Mouse (Mus musculus) adrenal gland, postnatal 4 days (tissue): Measurements from ENCODE around the gene Capn8. TPM values are rescaled to one million over a fixed set of nuclear protein-coding genes. Genes with fewer than 3 reads are reported as not detected.
A peak's percentile ranks its signal among the peaks of the same experiment; 100 is the strongest.
"Not testable (repeated sequence)": the region's sequence is repeated elsewhere in the genome, so short reads cannot be mapped to it uniquely, and the experiment has no call there.

Experiments used
- DNase-seq, 2 experiments: peaks; one replicate each; pipeline ENCODE4 v3.0.0; 2021 to 2022; ENCODE audit warnings: low spot score in 2 of 2, mixed read lengths in 2 of 2
- total RNA-seq, 2 experiments: library from RNA; stranded (reverse); gene quantifications; 2 replicates each; pipeline ENCODE4 v1.2.3; 2021

Gene Capn8
- total RNA-seq, 2 experiments from 2014 or later: 0.11 TPM; not detected in 1

DNA sequence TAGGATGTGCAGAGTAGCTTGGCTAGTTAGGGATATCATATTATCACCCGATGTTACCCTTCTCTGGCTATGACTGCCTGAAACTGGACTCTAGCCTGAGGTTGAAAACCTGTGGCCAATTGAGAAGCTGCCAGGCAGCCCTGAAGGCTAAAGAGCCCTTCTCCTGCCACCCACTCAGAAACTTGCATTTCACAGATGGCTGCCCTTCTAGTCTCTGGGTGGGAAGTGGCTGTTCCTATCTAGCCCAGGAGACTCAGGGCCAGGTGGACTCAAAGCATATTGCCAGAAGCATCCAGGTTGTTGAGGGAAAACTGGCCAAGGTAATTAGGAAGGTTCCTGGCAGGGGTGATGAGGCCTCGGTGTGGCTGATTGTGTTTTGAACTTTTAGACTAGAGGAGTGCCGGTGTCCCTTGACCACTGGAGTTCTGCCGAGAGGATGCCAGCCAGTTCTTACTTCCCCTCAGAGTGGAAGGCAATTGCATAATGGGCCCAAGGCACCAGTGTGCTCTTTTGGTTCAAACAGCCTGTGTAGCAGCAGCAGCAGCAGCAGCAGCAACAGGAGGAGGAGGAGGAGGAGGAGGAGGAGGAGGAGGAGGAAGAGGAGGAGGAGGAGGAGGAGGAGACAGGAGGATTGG lies 45.0 kb downstream of the Capn8 start:
- DNase-seq: no peak

DNA sequence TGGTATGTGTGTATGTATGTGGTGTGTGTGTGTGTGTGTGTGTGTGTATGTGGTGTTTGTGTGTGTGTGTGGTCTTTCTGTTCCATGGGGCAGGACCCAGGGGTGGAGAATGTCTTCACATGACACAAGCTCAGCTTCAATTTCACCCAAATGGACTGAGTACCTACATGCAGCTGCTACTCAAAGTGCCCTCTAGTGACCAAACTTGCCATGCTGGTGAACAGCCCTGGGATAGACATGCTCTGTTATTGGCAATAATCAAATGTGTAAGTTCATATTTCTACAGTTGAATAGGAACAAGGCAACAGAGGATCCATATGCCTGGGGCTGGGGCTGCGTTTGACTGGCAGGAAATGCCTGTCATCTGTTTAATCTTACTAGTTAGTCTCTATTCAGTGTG lies 50.7 kb downstream of the Capn8 start:
- DNase-seq: no peak

DNA sequence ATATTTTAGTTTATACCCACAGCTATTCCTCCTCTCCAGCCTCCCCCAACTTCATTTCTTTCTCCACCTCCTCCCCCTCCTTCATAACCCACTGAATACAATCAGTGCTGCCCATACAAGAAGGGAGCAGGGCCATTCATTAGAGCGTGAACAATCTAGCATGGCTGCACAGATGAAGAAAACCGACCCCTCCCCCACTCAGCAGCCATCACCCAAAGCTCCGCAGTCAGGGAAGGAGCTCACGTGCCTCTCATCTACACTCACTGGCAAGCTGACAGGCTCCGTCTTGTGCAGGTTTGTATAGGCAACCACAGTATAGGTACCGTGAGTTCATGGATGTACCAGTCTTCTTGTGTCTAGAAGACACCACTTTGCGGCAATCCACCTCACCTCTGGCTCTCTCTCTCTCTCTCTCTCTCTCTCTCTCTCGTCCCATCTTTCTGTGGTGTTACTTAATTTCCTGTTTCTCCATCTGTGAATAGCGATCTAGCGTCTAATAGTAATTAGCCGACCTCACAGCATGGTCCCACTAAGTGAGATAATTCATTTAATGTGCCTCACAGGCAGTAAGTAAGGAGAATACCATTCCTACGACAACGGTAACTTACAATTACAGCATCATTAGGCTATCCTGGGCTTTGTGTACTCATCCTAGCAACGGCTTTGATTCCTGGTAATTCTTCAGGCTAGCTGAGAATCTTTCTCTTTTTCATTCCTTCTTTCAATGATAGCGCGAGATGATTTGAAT lies 53.6 kb downstream of the Capn8 start:
- no peak for DNase-seq

DNA sequence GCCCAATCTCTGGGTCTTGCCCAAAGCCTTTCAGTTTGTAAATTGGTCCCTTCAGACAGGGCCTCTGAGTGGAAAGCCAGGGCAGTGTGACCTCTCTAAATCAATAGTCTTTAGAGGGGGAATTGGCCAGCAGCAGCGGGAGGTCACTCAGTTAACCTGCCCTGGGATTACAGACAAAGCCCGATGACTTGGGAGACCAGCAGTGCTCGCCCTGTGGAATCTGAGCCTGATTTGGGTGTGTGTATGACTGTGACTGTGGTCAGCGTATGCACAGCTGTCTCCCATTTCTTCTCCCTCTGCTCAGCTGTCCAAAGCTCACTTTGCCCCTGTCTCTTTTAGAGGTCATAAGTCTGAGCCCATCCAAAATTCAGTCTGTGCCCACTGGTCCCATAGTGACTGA lies 55.7 kb downstream of the Capn8 start:
- DNase-seq: no peak

DNA sequence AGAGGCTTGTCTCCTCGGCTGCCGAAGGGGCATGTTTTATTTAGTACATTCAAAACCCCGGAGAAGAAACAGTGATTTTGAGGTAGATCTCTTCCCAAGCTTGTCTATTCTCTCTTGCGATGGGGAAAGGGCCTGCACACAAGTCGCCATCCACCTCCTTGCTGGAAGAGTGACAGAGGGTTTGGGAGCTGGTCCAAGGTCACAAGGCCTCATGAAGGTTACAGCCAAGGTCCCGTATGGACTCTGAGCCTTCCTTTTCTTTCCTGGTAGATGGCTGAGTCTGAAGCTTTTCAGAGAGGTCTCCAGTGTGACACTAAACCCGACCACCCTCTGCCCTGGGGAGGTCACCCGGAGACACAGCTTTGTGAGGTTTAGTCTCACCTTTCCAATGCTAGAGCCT lies 56.4 kb downstream of the Capn8 start:
- no peak for DNase-seq

DNA sequence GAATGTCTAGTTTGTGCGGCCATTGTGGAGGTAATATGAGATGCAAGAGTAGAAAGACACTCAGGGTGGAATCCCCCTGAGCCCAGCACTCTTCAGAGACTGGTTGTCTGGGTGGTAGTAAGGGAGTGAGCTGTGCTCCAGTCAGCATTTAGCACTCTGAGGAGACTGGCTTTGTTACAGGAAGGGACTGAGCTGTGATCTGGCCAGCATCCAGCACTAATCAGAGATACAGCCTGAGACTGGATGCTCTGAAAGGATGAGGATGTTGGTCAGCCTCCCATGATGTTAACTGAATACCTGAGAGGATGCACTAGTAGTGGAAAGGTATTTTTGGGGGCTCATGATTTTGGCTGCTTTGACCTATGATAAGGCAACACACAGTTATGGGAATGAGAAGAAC lies 61.4 kb downstream of the Capn8 start:
- DNase-seq: no peak

DNA sequence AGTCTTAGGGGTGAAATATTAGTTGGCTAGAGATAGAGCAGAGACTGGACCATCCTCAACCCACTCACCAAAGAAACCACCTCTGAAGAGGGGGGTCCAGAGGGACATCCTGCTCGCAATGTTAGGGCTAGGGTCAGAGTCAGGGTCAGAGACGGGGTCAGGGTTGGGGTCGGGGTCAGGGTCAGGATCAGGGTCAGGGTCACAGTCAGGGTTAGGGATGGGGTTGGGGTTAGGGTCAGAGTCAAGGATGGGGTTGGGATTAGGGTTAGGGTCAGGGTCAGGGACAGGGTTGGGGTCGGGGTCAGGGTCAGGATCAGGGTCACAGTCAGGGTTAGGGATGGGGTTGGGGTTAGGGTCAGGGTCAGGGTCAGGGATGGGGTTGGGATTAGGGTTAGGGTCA lies 64.4 kb downstream of the Capn8 start:
- DNase-seq: no peak

DNA sequence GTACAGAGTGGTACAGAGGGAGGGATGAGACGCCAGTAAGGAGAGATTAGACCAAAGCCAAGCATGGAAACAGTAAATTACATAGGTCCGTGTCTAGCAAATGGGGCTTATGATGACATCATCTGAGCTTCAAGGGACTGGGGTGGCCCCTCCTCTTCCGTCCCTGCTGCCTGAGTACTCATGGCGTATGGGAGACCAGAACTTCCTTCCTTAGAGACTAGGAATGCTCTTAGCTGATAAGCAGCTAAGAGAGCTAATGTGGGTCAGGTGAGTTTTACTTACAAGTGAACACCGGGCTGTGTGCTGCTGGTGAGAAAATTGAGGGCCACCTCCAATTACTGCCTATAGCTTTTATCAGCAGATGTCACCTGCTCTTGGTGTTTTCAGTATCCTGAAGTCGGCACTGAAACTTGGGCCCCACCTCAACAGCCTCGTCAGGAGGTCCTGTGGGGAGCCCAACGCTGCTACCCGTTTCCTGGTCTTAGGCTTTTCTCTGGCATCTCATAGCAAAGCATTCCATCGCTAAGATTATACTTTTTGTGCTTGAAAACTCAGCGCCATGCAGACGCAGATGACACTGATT lies 69.0 kb downstream of the Capn8 start:
- DNase-seq: no peak

DNA sequence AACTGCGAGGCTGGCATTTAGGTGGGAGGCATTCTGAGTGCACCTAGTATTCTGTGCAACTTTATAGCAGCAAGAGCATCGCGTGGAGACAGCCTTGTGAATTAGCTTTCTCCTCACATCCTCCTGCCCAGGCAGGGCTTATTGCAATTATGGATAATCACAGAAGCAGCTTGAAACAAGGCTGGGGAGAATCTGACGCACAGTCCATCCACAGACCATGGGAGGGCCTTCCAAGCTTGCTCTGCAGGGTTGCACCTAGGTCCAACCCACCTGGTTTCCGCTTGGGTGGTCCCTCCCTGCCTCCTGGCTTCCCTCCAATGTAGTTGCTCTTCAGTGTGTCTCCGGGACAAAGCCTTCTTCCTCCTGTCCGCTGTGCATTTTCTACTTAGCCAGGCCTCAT lies 74.2 kb downstream of the Capn8 start:
- no peak for DNase-seq

DNA sequence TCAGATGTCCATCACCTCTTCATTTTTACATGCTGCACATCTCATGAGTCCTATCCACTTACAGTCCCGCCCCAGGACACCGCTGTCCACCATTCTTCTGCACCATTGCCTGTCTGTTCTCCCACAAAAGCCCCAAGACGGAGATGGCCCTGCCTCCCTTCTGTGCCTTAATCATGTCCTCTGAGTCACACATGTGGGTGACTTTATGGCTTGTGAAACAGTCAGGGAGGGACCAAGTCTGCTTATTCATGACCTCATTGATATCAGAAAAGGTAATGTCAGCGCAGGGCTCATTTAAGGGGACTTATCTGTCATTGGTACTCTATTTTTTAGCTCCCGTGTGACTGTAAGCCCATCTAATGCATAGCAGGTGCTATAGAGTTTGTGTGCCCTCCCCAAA lies 74.6 kb downstream of the Capn8 start:
- DNase-seq: no peak

DNA sequence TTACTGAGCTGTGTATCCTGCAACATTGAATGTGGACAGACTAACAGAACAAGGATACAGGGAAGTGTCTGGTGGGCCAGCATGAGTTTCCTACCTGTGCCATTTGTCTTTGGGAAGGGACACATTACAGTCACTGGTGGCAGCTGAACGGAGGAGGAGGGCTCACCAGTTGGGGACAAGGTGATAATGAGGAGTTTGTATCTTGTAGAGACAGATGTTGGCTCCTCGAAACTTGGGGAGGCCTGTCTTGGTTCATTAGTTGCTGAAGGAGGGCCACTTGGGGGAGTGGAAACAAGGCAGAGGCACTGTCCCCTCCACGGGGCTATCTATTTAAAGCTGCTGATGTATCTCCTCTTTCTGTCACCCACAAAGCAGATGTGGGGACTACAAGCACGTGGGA lies 75.3 kb downstream of the Capn8 start:
- no peak for DNase-seq

DNA sequence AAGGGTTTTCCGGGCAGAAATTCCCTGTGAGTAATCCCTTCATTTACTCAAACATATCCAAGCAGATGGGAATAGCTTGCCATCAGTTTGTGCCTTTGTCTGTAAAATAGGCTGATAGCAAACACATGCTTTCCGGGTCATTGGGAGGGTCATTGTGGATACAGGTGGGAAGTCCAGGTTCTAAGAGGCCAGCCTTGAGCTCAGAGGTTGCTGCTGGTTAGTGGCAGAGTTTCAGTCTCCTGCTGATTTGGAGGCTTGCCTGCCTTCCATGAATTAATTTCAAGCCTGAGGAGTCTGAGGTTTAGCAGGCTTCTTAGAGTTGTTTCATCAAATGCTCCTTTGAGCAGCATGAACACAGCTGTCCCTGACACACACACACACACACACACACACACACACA lies 78.0 kb downstream of the Capn8 start:
- no peak for DNase-seq

DNA sequence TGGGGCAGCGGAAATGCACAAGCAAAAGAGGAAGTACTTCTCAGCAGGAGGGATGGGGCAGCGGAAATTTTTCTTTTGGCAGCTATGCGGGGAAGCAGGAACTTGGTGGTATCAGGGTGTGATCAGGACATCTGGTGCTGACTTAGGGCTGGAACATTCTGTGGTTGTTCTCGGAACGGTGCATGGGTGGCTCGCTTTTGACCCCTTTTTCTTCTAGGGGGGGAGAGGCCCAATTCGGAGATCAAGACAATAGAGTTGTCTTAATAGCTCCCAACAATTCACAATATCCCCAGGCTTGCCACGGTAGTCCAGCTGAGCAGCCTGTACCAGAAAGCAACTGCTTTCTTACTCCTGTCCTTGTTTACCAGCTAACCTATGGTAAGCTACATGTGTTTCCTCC lies 79.6 kb downstream of the Capn8 start:
- DNase-seq: not testable (repeated sequence)

DNA sequence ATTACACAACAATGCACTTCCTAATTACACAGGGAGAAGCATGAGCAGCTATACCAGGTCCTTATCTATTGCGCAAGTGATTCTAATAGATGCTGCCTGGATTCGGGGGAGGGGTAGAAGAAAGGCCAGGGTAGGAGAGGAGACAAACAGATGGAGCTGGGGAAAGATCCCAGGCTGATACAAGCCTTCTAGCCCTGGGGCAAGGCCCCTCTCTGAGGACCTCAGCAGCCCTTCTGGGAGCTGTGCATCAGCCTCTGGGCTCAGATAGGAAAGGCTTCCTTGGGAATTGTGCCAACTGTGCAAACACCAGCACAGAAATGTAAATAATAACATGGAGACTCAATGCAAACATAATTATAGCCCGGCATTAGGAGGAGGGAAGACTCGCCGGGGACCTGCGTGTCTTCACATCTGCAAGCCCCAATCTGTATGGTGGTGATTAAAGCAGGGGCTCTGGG lies 80.4 kb downstream of the Capn8 start:
- DNase-seq: no peak

DNA sequence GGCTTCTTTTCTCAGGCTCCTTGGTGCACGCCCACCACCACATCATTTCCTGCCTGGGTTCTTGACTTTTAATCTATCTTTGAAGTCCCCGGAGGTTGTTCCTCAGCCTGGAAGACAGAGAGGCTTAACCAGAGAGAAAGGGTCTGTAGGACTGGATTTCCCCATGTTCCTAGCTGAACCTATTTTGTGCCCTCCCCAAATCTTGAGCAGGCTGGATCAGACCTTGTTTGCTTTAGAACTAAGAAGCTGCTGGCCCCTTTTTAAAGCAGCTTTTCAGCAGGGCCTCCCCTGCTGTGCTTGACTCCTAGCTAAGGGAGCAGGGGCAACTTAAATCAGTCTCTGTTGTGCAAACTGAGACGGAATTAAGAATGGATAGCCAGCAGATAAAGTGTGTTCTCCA lies 82.0 kb downstream of the Capn8 start:
- DNase-seq: no peak

DNA sequence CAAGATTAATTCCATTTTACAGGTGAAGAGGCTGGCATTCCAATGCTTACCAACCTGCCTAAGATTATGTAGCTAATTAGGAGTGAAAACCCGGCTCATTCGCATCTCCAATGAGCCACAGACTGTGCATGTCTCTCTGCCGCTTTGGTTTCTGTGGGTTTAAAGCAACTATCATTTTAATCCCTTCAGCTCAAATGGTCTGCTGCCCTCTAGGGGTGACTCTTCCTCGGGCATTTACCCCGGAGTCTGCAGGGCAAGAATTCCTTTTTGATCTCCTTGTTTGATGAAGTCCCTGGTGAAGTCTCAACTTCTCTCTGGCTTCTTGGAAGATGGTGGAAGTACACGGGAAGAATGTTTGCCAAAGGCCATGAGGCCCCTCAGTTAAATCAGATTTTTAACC lies 93.0 kb downstream of the Capn8 start:
- DNase-seq: peak in 1 of 2 experiments; percentile 25

DNA sequence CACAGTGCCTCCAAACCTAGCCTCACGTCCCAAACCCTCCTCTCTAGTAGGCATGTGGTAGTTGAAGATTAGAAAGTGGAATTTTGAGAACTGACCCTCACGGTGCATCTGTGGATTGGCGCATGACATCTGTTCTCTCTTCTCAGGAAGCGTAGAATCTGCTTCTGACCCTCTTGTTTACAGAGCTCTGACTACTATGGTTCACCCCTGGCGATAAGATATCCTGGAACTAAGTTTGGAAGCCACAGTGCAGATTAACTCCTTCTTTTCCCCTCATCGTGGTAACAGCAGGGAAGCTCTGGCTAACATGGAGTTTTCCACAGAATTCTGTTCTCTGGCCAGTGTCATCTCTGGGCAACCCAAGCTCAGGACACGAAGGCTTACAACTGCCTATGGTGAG lies 95.6 kb downstream of the Capn8 start:
- no peak for DNase-seq

DNA sequence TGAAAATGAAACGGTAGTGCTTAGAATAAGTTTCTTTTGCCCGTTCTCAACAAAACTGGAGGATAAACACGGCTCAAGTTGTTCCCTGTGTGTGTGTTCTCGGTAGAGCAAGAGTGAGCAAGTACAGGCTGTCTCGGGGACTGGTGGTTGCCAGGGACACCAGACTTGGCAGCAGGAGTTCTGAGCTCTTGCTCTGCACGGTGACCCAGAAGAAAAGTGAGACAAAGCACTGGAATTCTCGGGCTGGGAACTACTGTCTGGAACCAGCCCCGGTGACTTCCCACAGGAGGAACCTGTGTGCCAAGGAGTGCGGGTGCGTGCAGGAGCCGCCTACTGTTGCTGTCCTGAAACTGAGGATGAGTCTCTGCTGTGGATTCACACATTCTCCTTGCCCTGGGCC lies 98.9 kb downstream of the Capn8 start:
- DNase-seq: no peak

DNA sequence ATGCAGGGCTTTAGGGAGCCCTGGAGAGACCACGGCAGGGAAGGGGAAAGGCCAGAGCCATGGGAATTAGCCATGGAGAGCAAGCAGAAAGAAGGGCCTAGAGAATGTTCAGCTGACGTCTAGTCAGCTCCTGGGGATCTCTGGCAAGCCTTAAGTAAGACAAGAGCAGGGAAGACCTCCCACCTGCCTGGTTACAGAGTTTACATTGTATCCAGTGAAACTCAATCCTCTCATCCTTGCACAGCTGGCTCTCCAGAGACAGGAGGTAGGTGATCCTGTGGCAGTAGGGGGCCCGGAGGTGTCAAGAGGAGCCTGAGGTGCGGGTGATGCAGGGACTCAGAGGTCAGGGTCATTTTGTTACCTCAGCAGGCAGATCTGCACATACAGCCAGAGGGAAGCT lies 100.0 kb downstream of the Capn8 start:
- DNase-seq: no peak

DNA sequence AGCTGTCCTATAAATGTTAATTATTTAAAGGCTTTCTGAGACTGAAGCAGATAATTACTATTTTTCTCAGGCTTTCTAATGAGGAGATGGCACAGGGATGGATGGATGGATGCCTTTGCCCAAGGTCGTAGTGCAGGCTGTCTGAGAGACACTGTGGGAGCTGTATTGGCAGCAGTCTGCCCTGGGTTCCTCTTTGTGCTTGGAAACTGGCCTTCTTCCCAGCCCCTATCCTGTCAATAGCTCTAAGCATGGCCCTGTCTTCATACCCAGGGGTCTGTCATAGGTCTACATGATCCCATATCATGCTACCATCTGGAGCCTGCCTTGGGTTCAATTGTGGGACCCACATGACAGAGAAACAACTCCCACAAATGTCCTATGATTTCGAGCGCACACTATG lies 102.5 kb downstream of the Capn8 start:
- no peak for DNase-seq

DNA sequence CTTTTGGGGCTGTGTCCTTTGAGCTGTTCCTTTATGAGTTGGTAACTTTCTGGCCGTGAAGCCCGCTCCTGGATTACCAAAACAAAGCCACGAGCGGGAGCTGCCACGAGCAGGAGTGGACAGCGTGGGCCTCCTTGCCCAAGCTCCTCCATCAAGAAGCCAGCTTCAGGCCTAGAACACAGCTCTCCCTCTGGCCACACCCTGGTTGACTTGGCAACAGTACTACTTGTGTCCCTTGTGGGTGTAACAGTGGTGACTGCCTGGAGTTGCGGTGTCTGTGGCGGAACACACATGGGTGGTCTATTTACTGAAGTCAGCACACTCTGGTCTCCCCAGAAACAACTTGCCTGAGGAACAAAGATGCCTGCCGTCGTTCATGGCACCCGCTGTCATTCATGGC lies 104.9 kb downstream of the Capn8 start:
- no peak for DNase-seq

DNA sequence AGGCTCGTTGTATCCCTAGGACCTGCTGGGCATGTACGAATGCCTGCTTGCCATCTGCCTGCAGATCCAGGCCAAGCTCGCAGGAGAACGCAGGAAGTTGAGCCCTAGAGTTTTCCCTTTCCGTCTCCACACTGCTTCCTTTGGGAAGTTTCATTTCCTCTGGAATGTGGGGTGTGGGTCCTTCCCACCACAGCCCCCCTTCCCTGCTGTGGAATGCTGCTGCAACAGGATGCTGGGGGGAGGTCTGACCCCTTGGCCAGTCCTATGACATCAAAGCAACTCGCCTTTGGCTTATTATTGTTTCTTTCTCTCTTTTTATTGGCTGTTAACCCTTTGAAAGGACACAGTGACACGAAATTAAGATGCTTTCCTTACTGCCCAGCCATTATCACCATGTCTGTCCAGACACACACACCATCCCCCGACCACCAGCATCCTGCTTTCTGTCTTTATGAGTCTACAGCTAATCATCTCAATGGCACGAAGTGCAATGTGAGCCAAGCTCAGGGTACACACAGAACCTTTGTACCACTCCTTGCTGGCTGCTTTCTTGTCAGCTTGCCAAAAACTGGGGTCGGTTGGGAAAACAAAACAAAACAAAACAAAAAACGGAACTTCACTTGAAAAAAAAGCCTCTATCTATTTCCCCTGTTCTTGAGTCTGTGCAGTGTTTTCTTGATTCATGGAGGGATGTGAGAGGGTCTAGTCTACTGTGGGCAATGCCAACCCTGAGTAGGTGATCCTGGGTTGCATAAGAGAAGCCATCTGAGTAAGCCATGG lies 105.9 kb downstream of the Capn8 start:
- DNase-seq: no peak
